Mouse (Mus musculus) erythroblast, adult 5-6 weeks (primary cell): ENCODE measurements around the gene Rasa3. TPM values are rescaled to one million over a fixed set of nuclear protein-coding genes. Genes with fewer than 3 reads are reported as not detected.

Experiments used
- ATAC-seq: replicated peaks from 2 replicates; pipeline ENCODE4 v1.8.0; 2016; ENCODE audit warnings: moderate number of reproducible peaks, mild to moderate bottlenecking, moderate TSS enrichment, inconsistent platforms; ENCODE audit not compliant: poor library complexity, low FRiP score, severe bottlenecking
- total RNA-seq, 2 experiments: library from RNA; stranded (forward) in 1 of 2; stranded (reverse) in 1 of 2; fragments of 150-400 nt in 1 of 2; fragments of 200-764, 138-1000 nt in 1 of 2; gene quantifications; 2 replicates each; pipeline versions ENCODE4 v1.2.3 to v1.2.4; 2015 to 2017; ENCODE audit warnings: low replicate concordance in 2 of 2

Gene Rasa3
- total RNA-seq, 2 experiments from 2014 or later: 4.8 to 19.5 TPM

GRCm38 (mm10) chr8:13687101-13687717 lies 9.8 kb upstream of the Rasa3 start:
- no peak for ATAC-seq

GRCm38 (mm10) chr8:13686426-13686825 lies 9.0 kb upstream of the Rasa3 start:
- ATAC-seq: no peak

- ATAC-seq: no peak
Measured at GRCm38 (mm10) chr8:13685674-13686314, 8.4 kb upstream of the Rasa3 start.

- ATAC-seq: no peak
Measured at GRCm38 (mm10) chr8:13684131-13684530, 6.7 kb upstream of the Rasa3 start.

GRCm38 (mm10) chr8:13678182-13678581 lies 779 bp upstream of the Rasa3 start:
- no peak for ATAC-seq

GRCm38 (mm10) chr8:13676701-13677412 lies 546 bp downstream of the Rasa3 start:
- no peak for ATAC-seq

- ATAC-seq: no peak
Measured at GRCm38 (mm10) chr8:13676302-13676700, 1.1 kb downstream of the Rasa3 start.

- no peak for ATAC-seq
Measured at GRCm38 (mm10) chr8:13675524-13675923, 1.9 kb downstream of the Rasa3 start.

GRCm38 (mm10) chr8:13675121-13675520 lies 2.3 kb downstream of the Rasa3 start:
- no peak for ATAC-seq

- no peak for ATAC-seq
Measured at GRCm38 (mm10) chr8:13674294-13675010, 3.0 kb downstream of the Rasa3 start.

- no peak for ATAC-seq
Measured at GRCm38 (mm10) chr8:13673215-13673614, 4.2 kb downstream of the Rasa3 start.

GRCm38 (mm10) chr8:13671246-13672003 lies 6.0 kb downstream of the Rasa3 start:
- no peak for ATAC-seq

- ATAC-seq: no peak
Measured at GRCm38 (mm10) chr8:13670011-13670471, 7.4 kb downstream of the Rasa3 start.

GRCm38 (mm10) chr8:13668367-13668766 lies 9.0 kb downstream of the Rasa3 start:
- ATAC-seq: no peak

- no peak for ATAC-seq
Measured at GRCm38 (mm10) chr8:13667917-13668316, 9.5 kb downstream of the Rasa3 start.

- ATAC-seq: no peak
Measured at GRCm38 (mm10) chr8:13665944-13666343, 11.5 kb downstream of the Rasa3 start.

- ATAC-seq: no peak
Measured at GRCm38 (mm10) chr8:13665538-13665937, 11.9 kb downstream of the Rasa3 start.

- ATAC-seq: no peak
Measured at GRCm38 (mm10) chr8:13664711-13665210, 12.6 kb downstream of the Rasa3 start.

- no peak for ATAC-seq
Measured at GRCm38 (mm10) chr8:13660323-13660722, 17.1 kb downstream of the Rasa3 start.
